Mouse (Mus musculus) heart, adult 2 months (tissue): ENCODE results near the gene Sec14l2.

Source experiments
- CTCF ChIP-seq: fragments of 200-600 bp; IDR thresholded peaks from 2 replicates; pipeline ENCODE4 v1.8.1; 2022; ENCODE audit warnings: antibody characterized with exemption, mild to moderate bottlenecking, moderate library complexity
- EP300 ChIP-seq: fragments of 200-500 bp; IDR thresholded peaks from 2 replicates; pipeline ENCODE4 v1.6.1; 2011; ENCODE audit warnings: low read depth, low read length, control low read depth; ENCODE audit not compliant: insufficient read depth
- POLR2A ChIP-seq: fragments of 200-500 bp; IDR thresholded peaks from 2 replicates; pipeline ENCODE4 v1.6.1; 2011; ENCODE audit warnings: mild to moderate bottlenecking, low read depth, low read length, control low read depth; ENCODE audit not compliant: insufficient read depth

DNA sequence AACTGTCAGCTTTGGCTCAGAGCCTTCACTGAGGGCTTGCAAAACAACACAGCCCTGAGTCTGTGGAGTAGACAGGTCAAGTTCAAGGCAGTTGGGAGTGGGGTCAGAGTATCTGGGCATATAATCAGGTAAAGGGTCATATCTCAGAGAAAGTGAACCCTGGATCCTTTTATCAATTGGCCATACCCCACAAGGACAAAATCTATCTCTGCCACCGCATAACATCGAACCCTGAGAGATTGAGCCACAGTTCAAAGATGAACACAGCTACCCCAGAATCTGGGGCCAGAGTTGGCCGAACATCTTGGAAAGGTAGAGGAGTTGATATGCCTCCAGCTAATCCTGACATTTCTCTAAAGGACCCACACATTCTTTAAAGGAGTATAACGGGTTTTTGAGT is 11.2 kb downstream of the Sec14l2 start:
- TF ChIP-seq POLR2A, result no peak
- no peak for TF ChIP-seq CTCF
- TF ChIP-seq EP300, result no peak
